Mouse (Mus musculus) liver, embryonic 14.5 days (tissue): ENCODE data around the gene Kcna10.

Experiments used
- CTCF ChIP-seq: IDR thresholded peaks from 2 replicates; pipeline ENCODE4 v1.5.1; 2016; ENCODE audit warnings: antibody characterized with exemption, low read depth, control low read depth
- EP300 ChIP-seq: IDR thresholded peaks from 2 replicates; pipeline ENCODE4 v1.6.1; 2016; ENCODE audit warnings: antibody characterized with exemption, low read depth

DNA sequence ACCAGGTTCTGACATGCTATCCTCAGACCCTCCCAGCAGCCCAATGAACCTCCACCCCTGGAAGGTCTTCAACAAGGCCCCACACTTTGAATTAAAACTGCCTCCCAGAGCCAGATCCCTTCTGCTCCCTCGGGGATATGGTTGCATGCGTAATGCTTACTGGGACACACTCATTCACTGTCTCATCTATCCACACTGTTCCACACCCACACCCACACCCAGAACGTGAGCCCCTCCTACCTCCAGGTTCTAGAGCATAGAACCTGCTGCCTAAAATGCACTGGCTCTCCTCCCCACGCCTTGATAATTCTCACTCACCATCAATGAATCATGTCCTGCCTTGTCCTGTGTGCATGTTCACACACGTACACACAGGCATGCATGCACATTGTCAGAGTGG lies 31.8 kb downstream of the Kcna10 start:
- no peak for TF ChIP-seq CTCF
- TF ChIP-seq EP300 = no peak
